Mouse (Mus musculus): Measurements from ENCODE around the gene Ppp3ca.
A peak's percentile ranks its signal among the peaks of the same experiment; 100 is the strongest.

The Ppp3ca gene

GRCm38 (mm10) chr3:136725311-136726156 lies 55.6 kb downstream of the Ppp3ca start:
- DNase-seq (ENCODE audit: low spot score), result peak; percentile 79

DNA sequence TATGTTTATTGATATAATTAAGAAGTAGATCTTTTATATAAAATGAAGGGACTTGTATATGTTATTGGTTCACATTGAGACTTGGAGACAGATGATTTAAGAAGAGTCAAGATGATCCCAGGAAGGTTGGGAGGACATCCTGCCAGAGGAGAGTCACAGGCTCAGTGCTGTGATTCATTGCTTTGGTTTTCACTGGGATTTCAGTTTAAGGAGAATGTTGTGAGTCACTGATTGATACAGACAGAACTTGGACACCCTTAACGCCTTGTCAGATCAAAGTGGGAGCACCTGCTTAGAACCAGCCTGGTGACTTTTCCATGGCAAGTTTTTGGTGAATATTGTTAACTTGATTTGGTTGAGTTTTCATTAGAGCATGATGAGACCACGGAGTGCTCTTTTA lies 58.0 kb downstream of the Ppp3ca start:
- DNase-seq (ENCODE audit: low spot score), result no peak

DNA sequence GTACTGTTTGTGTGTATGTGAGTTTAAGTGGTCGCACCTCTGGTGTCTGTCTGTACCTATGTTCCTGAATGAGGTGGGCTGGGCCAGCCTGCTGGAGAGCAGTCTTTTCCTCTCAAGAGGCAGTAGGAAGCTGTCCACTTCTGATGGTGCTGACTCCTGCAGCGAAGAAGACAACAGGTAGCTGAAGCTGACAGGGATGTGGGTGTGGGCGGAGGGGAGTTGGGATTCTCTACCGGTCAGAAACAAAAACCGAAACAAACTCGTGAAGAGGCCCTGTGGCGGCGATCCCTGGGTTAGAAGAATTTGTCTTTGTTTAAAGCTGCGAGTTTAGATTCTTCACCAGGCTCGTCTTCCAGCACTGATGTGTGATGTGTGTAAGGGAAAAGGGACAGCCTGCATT lies 60.1 kb downstream of the Ppp3ca start:
- DNase-seq (ENCODE audit: low spot score), result no peak

DNA sequence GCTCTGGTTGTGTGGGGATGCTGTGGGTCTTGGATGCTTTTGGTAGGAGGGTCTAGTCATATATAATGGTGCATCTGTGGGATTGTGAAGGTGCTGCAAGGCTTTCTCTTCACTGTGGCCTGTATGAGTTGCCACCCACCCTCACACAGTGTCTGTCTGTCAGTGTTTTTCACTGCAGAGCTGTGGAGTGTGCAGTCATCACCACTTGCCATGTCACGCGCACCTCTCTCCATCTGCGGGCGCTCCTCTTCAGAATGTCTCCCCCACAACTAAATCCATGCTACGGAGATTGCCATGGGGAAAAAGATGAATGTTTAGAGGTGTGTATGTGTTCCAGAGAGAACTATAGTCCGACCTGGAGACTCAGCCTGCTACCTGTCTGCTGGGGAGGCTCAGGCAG lies 61.7 kb downstream of the Ppp3ca start:
- no peak for DNase-seq (ENCODE audit: low spot score)

GRCm38 (mm10) chr3:136736021-136736420 lies 66.1 kb downstream of the Ppp3ca start:
- DNase-seq (ENCODE audit: low spot score), result no peak

GRCm38 (mm10) chr3:136736773-136737298 lies 66.9 kb downstream of the Ppp3ca start:
- DNase-seq (ENCODE audit: low spot score), result no peak

DNA sequence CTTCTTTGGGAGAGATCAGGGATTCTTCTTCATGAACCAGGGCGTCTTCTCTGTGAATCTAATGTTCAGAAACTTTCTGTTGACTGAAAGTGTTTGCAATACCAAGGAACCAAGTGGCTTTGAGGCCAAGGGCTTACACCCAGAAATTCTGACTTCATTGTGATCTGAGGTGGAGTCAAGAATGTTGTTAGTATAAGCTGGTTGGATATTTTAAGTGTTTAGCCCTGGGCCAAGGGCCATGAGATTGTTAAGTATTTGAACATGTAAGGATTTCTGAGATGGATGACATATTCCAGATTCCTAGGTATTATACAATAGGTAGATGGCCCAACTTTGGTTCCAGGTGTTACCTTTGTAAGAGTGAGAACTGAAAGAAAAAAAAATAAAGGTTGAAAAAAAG lies 68.5 kb downstream of the Ppp3ca start:
- DNase-seq (ENCODE audit: low spot score), result no peak

GRCm38 (mm10) chr3:136738914-136739313 lies 69.0 kb downstream of the Ppp3ca start:
- DNase-seq (ENCODE audit: low spot score), result no peak

DNA sequence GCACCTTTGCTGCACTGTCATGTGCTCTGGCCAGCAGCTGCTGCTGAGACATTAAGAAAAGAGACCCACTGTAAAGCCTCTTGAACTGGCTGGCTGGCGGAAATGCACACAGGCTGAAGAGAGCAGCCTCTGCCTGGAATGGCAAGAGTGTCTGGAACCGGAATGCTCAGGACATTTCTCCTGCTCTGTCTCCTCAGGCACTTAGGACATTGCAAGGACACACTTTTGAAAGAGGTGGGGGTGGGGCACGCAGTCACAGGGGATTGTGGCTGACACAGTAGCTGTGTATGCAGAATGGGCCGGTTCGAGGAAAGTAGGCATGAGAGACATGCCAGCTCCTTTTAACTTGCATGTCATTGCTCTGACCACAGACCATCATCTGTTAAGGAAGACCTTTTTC lies 71.7 kb downstream of the Ppp3ca start:
- DNase-seq (ENCODE audit: low spot score), result no peak

DNA sequence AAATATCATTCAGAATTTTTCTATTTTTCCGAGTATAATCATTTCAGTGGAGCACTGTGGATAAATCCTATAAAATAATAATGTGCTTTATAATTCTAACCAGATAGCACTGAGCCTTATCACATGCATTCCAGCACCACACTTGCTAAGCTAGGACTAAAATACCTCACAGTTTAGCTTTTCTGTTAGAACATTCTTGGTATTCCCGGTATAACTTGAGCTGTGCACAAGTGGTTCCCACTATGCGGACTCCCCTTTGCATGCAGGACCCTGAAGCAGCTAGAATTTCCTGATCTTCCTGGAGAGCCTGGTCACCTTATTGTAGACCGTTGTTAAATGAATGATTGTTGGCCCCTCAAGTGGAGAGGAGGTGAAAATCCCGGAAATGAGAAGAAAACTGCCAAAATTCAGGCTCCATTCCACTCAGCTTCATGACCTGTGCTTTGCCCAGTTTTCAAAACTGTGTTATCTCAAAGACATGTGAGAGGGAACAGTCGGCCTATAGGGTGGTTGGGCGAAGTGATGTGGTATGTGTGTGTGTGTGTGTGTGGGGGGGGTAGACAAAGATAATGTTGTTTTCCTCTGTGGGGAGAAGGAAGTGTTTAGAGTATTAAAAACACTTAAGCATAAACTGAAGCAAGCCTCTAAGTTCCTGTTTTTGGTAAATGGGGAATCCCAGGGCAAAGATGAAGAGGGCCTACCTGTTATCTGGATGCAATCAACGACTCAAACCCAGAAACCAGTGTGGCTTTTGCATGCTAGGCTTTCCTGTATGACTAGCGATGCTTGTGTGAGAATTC lies 72.5 kb downstream of the Ppp3ca start:
- DNase-seq (ENCODE audit: low spot score), result no peak

- DNase-seq (ENCODE audit: low spot score), result no peak
Observed at GRCm38 (mm10) chr3:136744295-136744897, 74.5 kb downstream of the Ppp3ca start.

- DNase-seq (ENCODE audit: low spot score), result no peak
Observed at GRCm38 (mm10) chr3:136745456-136745855, 75.5 kb downstream of the Ppp3ca start.

DNA sequence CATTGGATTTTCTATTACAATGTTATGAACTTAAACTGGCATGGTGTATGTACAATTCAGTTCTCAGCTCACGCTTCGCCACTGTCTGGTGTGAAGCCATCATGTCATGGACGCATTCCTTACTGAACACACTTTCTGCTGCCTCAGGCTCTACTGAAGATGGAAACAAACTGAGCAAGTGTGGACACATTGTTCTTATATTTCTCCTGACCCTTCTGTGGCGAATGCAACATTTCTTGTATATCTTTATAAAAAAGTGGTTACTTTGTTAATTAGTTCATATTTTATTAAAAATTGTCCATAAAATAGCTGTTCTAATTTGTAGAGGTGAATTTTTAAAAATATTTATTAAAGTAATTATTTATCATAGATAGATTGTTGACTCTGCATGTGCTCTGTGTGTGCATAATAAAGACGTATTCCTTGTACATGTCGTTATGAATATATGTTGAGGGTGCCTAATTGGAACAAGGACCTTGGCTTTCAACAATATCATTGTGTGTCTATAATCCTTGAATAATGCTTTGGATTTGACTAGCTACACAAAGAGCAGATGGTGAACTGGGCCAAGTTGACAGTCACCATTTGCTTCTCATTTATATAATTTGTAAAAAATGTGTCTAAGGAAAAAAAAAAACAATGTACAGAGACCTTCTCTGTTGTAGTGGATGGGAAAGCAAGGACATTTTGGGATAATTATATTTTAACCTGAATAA lies 79.0 kb downstream of the Ppp3ca start:
- no peak for DNase-seq (ENCODE audit: low spot score)

DNA sequence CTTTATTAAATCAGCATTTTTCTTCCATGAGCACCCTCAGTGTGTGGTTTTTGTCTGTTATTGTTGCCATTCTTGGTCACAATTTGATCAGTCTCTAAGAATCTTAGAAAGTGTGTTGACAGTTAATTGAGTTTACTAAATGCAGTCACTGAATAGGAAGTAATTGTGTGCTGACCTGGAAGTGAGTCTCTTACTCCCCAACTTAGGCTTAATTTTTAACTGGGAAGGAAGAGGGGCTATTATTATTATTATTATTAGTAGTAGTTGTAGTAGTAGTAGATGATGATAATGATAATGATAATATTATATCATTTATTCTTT lies 79.5 kb downstream of the Ppp3ca start:
- no peak for DNase-seq (ENCODE audit: low spot score)

- DNase-seq (ENCODE audit: low spot score), result no peak
Observed at GRCm38 (mm10) chr3:136749951-136750350, 80.0 kb downstream of the Ppp3ca start.

GRCm38 (mm10) chr3:136752126-136752716 lies 82.3 kb downstream of the Ppp3ca start:
- no peak for DNase-seq (ENCODE audit: low spot score)

DNA sequence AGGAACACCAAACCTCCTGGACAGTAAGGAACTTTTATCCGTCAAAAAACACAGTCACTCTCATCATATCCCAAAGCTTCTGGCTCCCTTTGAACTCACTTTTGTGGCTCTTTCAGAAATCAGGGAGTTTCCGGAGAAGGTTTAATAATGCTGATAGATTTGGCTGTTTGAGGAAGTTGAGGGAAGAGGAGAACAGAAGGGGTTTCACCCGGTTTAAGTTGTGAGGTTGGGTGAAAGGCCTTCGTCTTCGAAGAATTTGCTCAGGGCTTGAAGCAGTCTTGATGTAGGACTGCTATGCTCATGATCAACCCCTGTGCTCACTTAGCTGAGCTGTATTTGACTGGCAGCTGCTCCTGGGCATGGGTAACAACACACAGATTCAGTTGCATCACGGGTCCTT lies 86.2 kb downstream of the Ppp3ca start:
- no peak for DNase-seq (ENCODE audit: low spot score)

DNA sequence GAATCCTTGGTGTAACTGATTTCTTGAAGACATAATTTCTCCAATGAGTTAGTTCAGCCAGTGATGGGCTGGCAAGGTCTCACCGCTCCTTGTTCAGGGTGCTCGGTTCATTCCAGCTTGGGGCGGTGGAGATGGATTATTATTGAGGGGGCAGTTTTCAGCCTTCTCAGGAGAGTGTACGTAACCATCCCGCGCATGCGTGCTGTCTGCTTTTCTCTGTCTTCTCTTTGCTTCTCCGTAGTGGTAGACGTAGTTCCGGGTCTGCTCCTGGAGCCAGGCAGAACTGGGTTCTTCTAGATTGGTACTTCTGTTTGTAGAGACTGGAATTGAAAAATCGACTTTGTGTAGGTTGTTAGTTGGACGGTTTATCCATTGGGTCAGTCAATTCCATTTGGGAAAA lies 89.5 kb downstream of the Ppp3ca start:
- DNase-seq (ENCODE audit: low spot score), result peak; percentile 24

DNA sequence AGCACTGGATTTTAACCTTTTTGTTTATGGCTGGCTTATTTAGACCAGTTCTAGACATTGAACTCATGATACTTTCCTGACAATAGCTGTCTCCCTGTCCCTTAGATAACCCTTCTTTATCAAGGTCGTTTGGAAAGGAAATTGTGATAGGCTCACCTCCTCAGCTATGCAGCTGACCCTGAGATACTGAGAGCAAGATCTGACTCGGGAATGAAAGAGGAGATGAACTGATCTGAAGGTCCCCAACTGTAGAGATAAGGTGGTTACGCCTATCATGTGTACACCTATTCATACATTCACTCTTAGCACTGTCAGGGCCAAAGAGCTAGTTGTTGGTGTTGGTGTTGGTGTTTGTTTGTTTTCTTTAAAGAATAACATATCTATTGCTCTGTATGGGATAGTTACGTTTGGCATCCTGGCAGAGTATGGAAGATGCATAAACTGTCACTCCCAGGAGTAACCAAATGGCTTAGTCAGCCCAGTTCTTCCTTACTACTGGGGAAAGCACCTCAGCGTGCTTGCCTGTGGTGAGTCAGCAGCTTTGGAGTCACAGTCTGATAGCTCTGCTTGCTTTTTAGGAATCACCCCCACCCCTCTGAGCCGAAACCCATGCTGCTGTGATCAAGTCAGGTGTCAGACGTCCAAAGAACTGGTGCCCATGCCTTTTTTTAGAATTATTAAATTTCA lies 91.5 kb downstream of the Ppp3ca start:
- no peak for DNase-seq (ENCODE audit: low spot score)

GRCm38 (mm10) chr3:136761979-136762341 lies 92.0 kb downstream of the Ppp3ca start:
- no peak for DNase-seq (ENCODE audit: low spot score)

DNA sequence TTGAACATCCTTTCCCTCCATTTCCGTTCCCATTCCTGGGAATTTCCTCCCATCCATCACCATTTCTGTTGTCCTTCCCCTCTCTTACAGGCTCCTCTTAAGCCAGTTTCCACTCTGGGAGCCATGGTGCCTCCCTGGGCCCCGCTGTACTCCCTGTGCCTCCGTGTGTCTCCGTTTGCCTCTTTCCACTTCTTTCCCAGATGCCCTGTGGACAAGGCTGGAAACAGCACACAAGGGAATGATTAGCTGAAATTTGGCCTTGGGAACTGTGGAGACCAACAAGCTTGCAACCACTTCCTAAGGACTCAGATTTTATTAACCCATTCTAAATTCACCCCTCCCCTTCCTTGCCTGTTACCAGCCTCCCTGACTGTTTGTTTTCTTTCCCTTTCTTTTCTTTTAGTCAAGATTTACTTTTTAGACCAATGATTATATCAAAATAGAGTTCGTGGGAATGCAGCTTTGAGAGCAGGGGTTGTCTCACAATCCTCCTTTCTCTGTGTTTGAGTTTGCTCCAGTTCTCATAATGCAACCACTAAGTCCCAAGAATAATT lies 93.9 kb downstream of the Ppp3ca start:
- DNase-seq (ENCODE audit: low spot score), result no peak

Data from MN1 (cell line).